Mouse (Mus musculus): ENCODE measurements around the gene 4930578G10Rik.

GRCm38 (mm10) chr4:42867390-42867789 is 132.0 kb downstream of the 4930578G10Rik start:
- TF ChIP-seq POLR2A (IDR thresholded peaks at IDR 0.05; ENCODE audit: extremely low read depth, insufficient read depth, low read length) (no peak), CTCF (IDR thresholded peaks at IDR 0.05; ENCODE audit: extremely low read depth, insufficient read depth, low read length) (no peak)
